Mouse (Mus musculus) limb, embryonic 15.5 days (tissue): ENCODE results near the gene Vldlr. TPM values are rescaled to one million over a fixed set of nuclear protein-coding genes. Genes with fewer than 3 reads are reported as not detected.
A peak's percentile ranks its signal among the peaks of the same experiment; 100 is the strongest.

Source experiments
- ATAC-seq: fragments of 200-750 bp; cut with Nextera tagmentation; 2 replicates; pipeline ENCODE4 v1.8.0; 2017; ENCODE audit warnings: low read depth, moderate TSS enrichment; ENCODE audit not compliant: insufficient number of reproducible peaks, low FRiP score, low TSS enrichment
- H3K27ac ChIP-seq: fragments of 300-500 bp; sonication (generic); 2 replicates; pipeline ENCODE4 v1.5.1; 2015; ENCODE audit warnings: moderate library complexity, mild to moderate bottlenecking, inconsistent platforms
- H3K27me3 ChIP-seq: fragments of 300-500 bp; sonication (generic); 2 replicates; pipeline ENCODE4 v1.6.1; 2015; ENCODE audit warnings: inconsistent platforms
- H3K36me3 ChIP-seq: fragments of 300-500 bp; sonication (generic); 2 replicates; pipeline ENCODE4 v1.6.1; 2015; ENCODE audit warnings: inconsistent platforms
- H3K4me1 ChIP-seq: fragments of 300-500 bp; sonication (generic); 2 replicates; pipeline ENCODE4 v1.6.1; 2015; ENCODE audit warnings: inconsistent platforms
- H3K4me2 ChIP-seq: fragments of 300-500 bp; sonication (generic); 2 replicates; pipeline ENCODE4 v1.6.1; 2015; ENCODE audit warnings: mild to moderate bottlenecking, inconsistent platforms
- H3K4me3 ChIP-seq: fragments of 300-500 bp; sonication (generic); 2 replicates; pipeline ENCODE4 v1.5.1; 2015; ENCODE audit warnings: mild to moderate bottlenecking, inconsistent platforms
- H3K9ac ChIP-seq: fragments of 300-500 bp; sonication (generic); 2 replicates; pipeline ENCODE4 v1.6.1; 2015; ENCODE audit warnings: inconsistent platforms
- H3K9me3 ChIP-seq: fragments of 300-500 bp; sonication (generic); 2 replicates; pipeline ENCODE4 v1.6.1; 2016; ENCODE audit warnings: inconsistent platforms
- WGBS: fragments of 180-500 bp; shearing (Covaris S2); methylation state at CpG from one replicate; pipeline ENCODE4 v1.1.7; 2015; 5-methylcytosine and 5-hydroxymethylcytosine counted together
- polyA plus RNA-seq: library from polyadenylated mRNA; unstranded; fragments of >200 nt; fragmentation: Nextera tagmentation; extraction: Ambion mirVana; gene quantifications from 2 replicates; pipeline ENCODE4 v1.2.1, GENCODE M21; 2015

The Vldlr gene
- 11.1 and 14.1 TPM in 2 replicates for polyA plus RNA-seq

- H3K9me3 ChIP-seq: no peaks in the 10 kb centered on the region
- peaks cover 22% of the 10 kb centered on the region for H3K4me1 ChIP-seq
- H3K27ac ChIP-seq: no peak within 1 kb of the TSS
- 3% methylated on average over 11 of the region's 11 CpGs for WGBS
- no peaks in the 10 kb centered on the region for H3K36me3 ChIP-seq
- H3K27me3 ChIP-seq: peaks cover 16% of the 10 kb centered on the region; the same call in 1 of the 2 replicates
- peak within 1 kb of the TSS; percentile 68 for H3K4me3 ChIP-seq
- H3K9ac ChIP-seq: peak within 1 kb of the TSS; percentile 58
- peak within 1 kb of the TSS; percentile 96 for H3K4me2 ChIP-seq
- ATAC-seq: no peak
These were observed at the start of gene Vldlr for GRCm38 (mm10) chr19:27216318-27216717. Gene Vldlr, plus strand, starts transcription at chr19:27216484.

GRCm38 (mm10) chr19:27167601-27168319 lies 48.5 kb upstream of the Vldlr start:
- no peaks in the 10 kb centered on the region for H3K36me3 ChIP-seq
- H3K4me3 ChIP-seq: no peak overlapping the region
- H3K27ac ChIP-seq: no peak overlapping the region
- H3K4me1 ChIP-seq: 0 out of 2 replicates have a peak, but pooled peaks cover 2% of the 10 kb centered on the region
- H3K4me2 ChIP-seq: no peak overlapping the region
- 54% methylated on average over 5 of the region's 5 CpGs for WGBS
- H3K27me3 ChIP-seq: no peaks in the 10 kb centered on the region
- no peaks in the 10 kb centered on the region for H3K9me3 ChIP-seq
- ATAC-seq: no peak
- H3K9ac ChIP-seq: no peak overlapping the region

GRCm38 (mm10) chr19:27173836-27174235 lies 42.4 kb upstream of the Vldlr start:
- Histone ChIP-seq H3K9me3 (no peaks in the 10 kb centered on the region), H3K36me3 (no peaks in the 10 kb centered on the region), H3K4me1 (no peaks in the 10 kb centered on the region), H3K27ac (no peak overlapping the region), H3K4me2 (no peak overlapping the region), H3K9ac (no peak overlapping the region), H3K27me3 (no peaks in the 10 kb centered on the region), H3K4me3 (no peak overlapping the region)
- 69% methylated on average over 2 of the region's 2 CpGs for WGBS
- ATAC-seq: no peak

- peaks cover 2% of the 10 kb centered on the region; the same call in 1 of the 2 replicates for H3K4me1 ChIP-seq
- no peak overlapping the region for H3K4me3 ChIP-seq
- no peak overlapping the region for H3K4me2 ChIP-seq
- no peak overlapping the region for H3K9ac ChIP-seq
- no peak overlapping the region for H3K27ac ChIP-seq
- no peaks in the 10 kb centered on the region for H3K9me3 ChIP-seq
- H3K27me3 ChIP-seq: no peaks in the 10 kb centered on the region
- no peak for ATAC-seq
- H3K36me3 ChIP-seq: no peaks in the 10 kb centered on the region
- 67% methylated on average over 1 of the region's 1 CpGs for WGBS
These were observed 40.7 kb upstream of the Vldlr start for GRCm38 (mm10) chr19:27175617-27176016.

- H3K9me3 ChIP-seq: no peaks in the 10 kb centered on the region
These were observed 39.7 kb upstream of the Vldlr start for GRCm38 (mm10) chr19:27176558-27176957.

GRCm38 (mm10) chr19:27178195-27178807 lies 38.0 kb upstream of the Vldlr start:
- Histone ChIP-seq H3K4me2 (no peak overlapping the region), H3K4me1 (peaks cover 5% of the 10 kb centered on the region; the same call in 1 of the 2 replicates), H3K9ac (no peak overlapping the region), H3K36me3 (no peaks in the 10 kb centered on the region), H3K27me3 (no peaks in the 10 kb centered on the region), H3K4me3 (no peak overlapping the region), H3K9me3 (no peaks in the 10 kb centered on the region), H3K27ac (no peak overlapping the region)
- WGBS: 80% methylated on average over 5 of the region's 5 CpGs
- ATAC-seq: no peak

More at GRCm38 (mm10) chr19:27176558-27176957, 39.7 kb upstream of the Vldlr start:
- H3K4me3 ChIP-seq: no peak overlapping the region
- H3K4me1 ChIP-seq: peaks cover 5% of the 10 kb centered on the region; the same call in 1 of the 2 replicates
- no peaks in the 10 kb centered on the region for H3K36me3 ChIP-seq
- no peak overlapping the region for H3K9ac ChIP-seq
- no peaks in the 10 kb centered on the region for H3K27me3 ChIP-seq
- 86% methylated on average over 4 of the region's 4 CpGs for WGBS
- no peak overlapping the region for H3K4me2 ChIP-seq
- ATAC-seq: no peak
- no peak overlapping the region for H3K27ac ChIP-seq

GRCm38 (mm10) chr19:27180351-27181122 lies 35.7 kb upstream of the Vldlr start:
- Histone ChIP-seq H3K27ac (no peak overlapping the region), H3K4me1 (peaks cover 5% of the 10 kb centered on the region; the same call in 1 of the 2 replicates), H3K9me3 (no peaks in the 10 kb centered on the region), H3K9ac (no peak overlapping the region), H3K27me3 (no peaks in the 10 kb centered on the region), H3K4me3 (no peak overlapping the region), H3K4me2 (no peak overlapping the region), H3K36me3 (no peaks in the 10 kb centered on the region)
- 57% methylated on average over 18 of the region's 18 CpGs for whole genome bisulfite sequencing
- ATAC-seq: no peak

GRCm38 (mm10) chr19:27183511-27183910 lies 32.8 kb upstream of the Vldlr start:
- no peak overlapping the region for H3K4me2 ChIP-seq
- H3K4me1 ChIP-seq: peaks cover 5% of the 10 kb centered on the region; the same call in 1 of the 2 replicates
- H3K27ac ChIP-seq: no peak overlapping the region
- WGBS: 81% methylated on average over 7 of the region's 7 CpGs
- no peak for ATAC-seq
- no peaks in the 10 kb centered on the region for H3K36me3 ChIP-seq
- no peaks in the 10 kb centered on the region for H3K27me3 ChIP-seq
- no peaks in the 10 kb centered on the region for H3K9me3 ChIP-seq
- H3K9ac ChIP-seq: no peak overlapping the region
- H3K4me3 ChIP-seq: no peak overlapping the region

- H3K27me3 ChIP-seq: no peaks in the 10 kb centered on the region
These were observed 12.5 kb upstream of the Vldlr start for GRCm38 (mm10) chr19:27203711-27204238.

GRCm38 (mm10) chr19:27210991-27211390 lies 5.3 kb upstream of the Vldlr start:
- H3K9ac ChIP-seq: no peak overlapping the region
- H3K27ac ChIP-seq: no peak overlapping the region
- 62% methylated on average over 2 of the region's 2 CpGs for WGBS
- no peak overlapping the region for H3K4me2 ChIP-seq
- H3K27me3 ChIP-seq: peaks cover 5% of the 10 kb centered on the region; the same call in 1 of the 2 replicates
- H3K4me1 ChIP-seq: no peaks in the 10 kb centered on the region
- H3K36me3 ChIP-seq: no peaks in the 10 kb centered on the region
- no peak overlapping the region for H3K4me3 ChIP-seq
- no peak for ATAC-seq
- no peaks in the 10 kb centered on the region for H3K9me3 ChIP-seq

More at GRCm38 (mm10) chr19:27203711-27204238, 12.5 kb upstream of the Vldlr start:
- Histone ChIP-seq H3K9me3 (no peaks in the 10 kb centered on the region), H3K4me3 (no peak overlapping the region), H3K27ac (no peak overlapping the region), H3K9ac (no peak overlapping the region), H3K4me2 (no peak overlapping the region), H3K36me3 (no peaks in the 10 kb centered on the region), H3K4me1 (0 out of 2 replicates have a peak, but pooled peaks cover 4% of the 10 kb centered on the region)
- no peak for ATAC-seq
- 50% methylated on average over 9 of the region's 9 CpGs for WGBS

- Histone ChIP-seq H3K9me3 (no peaks in the 10 kb centered on the region), H3K4me2 (no peak overlapping the region), H3K9ac (no peak overlapping the region), H3K27ac (no peak overlapping the region), H3K27me3 (peaks cover 16% of the 10 kb centered on the region; the same call in 1 of the 2 replicates), H3K4me3 (no peak overlapping the region), H3K4me1 (peaks cover 22% of the 10 kb centered on the region), H3K36me3 (no peaks in the 10 kb centered on the region)
- 78% methylated on average over 4 of the region's 4 CpGs for WGBS
- no peak for ATAC-seq
These were observed 688 bp upstream of the Vldlr start for GRCm38 (mm10) chr19:27215596-27215995.
